Mouse (Mus musculus) liver, embryonic 11.5 days (tissue): Measurements from ENCODE around the gene Cd151. TPM values are rescaled to one million over a fixed set of nuclear protein-coding genes. Genes with fewer than 3 reads are reported as not detected.
A peak's percentile ranks its signal among the peaks of the same experiment; 100 is the strongest.

Source experiments
- ATAC-seq: fragments of 200-750 bp; cut with Nextera tagmentation; replicated peaks from 2 replicates; pipeline ENCODE4 v1.8.0; 2017; ENCODE audit warnings: moderate number of reproducible peaks, mild to moderate bottlenecking, moderate TSS enrichment, moderate library complexity; ENCODE audit not compliant: low FRiP score
- DNase-seq: peaks from one replicate; pipeline ENCODE4 v3.0.0-alpha.2; 2017; ENCODE audit warnings: low spot score
- H3K27ac ChIP-seq: fragments of 300-500 bp; sonication (generic); 2 replicates; pipeline ENCODE4 v1.5.1; 2014; ENCODE audit warnings: mild to moderate bottlenecking, low read depth, low read length, control low read depth
- H3K27me3 ChIP-seq: fragments of 300-500 bp; sonication (generic); replicated peaks from 2 replicates; pipeline ENCODE4 v1.6.1; 2014; ENCODE audit warnings: low read length, mixed read lengths; ENCODE audit not compliant: control insufficient read depth, insufficient read depth
- H3K36me3 ChIP-seq: fragments of 300-500 bp; sonication (generic); 2 replicates; pipeline ENCODE4 v1.6.1; 2014; ENCODE audit warnings: mild to moderate bottlenecking, low read length, moderate library complexity, mixed read lengths; ENCODE audit not compliant: control insufficient read depth, insufficient read depth
- H3K4me1 ChIP-seq: fragments of 300-500 bp; sonication (generic); replicated peaks from 2 replicates; pipeline ENCODE4 v1.6.1; 2014; ENCODE audit warnings: low read length, mixed read lengths; ENCODE audit not compliant: control insufficient read depth, insufficient read depth
- H3K4me2 ChIP-seq: fragments of 300-500 bp; sonication (generic); 2 replicates; pipeline ENCODE4 v1.6.1; 2014; ENCODE audit warnings: mild to moderate bottlenecking, control low read depth, moderate library complexity
- H3K4me3 ChIP-seq: fragments of 300-500 bp; sonication (generic); 2 replicates; pipeline ENCODE4 v1.5.1; 2014; ENCODE audit warnings: low read depth, low read length, control low read depth
- H3K9ac ChIP-seq: fragments of 300-500 bp; sonication (generic); 2 replicates; pipeline ENCODE4 v1.6.1; 2014; ENCODE audit warnings: low read depth, low read length, control low read depth
- H3K9me3 ChIP-seq: fragments of 300-500 bp; sonication (generic); 2 replicates; pipeline ENCODE4 v1.6.1; 2016; ENCODE audit warnings: low read length, inconsistent platforms, mixed read lengths; ENCODE audit not compliant: control insufficient read depth
- WGBS: fragments of 180-500 bp; shearing (Covaris S2); extraction: QIAGEN DNeasy Blood & Tissue Kit; methylation state at CpG from one replicate; pipeline ENCODE4 v1.1.7; 2014; 5-methylcytosine and 5-hydroxymethylcytosine counted together
- polyA plus RNA-seq: library from polyadenylated mRNA; unstranded; fragments of >200 nt; fragmentation: Nextera tagmentation; extraction: Ambion mirVana; gene quantifications from 2 replicates; pipeline ENCODE4 v1.2.1, GENCODE M21; 2014

Cd151 gene
- polyA plus RNA-seq, 1 experiment from 2014 or later: 22.3 TPM

DNA sequence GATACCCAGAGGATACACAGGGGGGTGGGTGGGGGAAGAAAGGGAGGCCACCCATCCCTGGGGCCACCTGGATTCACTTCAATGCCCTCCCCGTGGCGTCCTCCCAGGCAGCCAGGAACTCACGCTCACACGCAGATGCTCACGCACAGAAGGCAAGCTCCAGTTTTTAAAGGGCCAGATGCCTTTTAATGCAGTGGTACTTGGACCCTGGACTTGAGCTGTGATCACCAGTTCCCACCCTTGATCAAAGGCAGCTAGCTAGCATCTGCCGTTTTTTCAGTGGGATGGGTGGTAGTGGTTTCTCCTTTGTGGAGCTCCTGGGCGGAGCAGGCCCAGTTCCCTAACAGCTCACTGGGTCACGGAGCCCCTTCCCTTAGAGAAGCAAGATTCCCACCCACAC, 32.7 kb upstream of the Cd151 start:
- Histone ChIP-seq H3K4me2 (peak overlapping the region; percentile 98), H3K27me3 (no peaks in the 10 kb centered on the region), H3K4me3 (peak overlapping the region; percentile 52), H3K27ac (peak overlapping the region; percentile 32; the same call in 1 of the 2 replicates), H3K9me3 (no peaks in the 10 kb centered on the region), H3K36me3 (peaks cover 24% of the 10 kb centered on the region), H3K9ac (peak overlapping the region; percentile 53; the same call in 1 of the 2 replicates), H3K4me1 (peaks cover 35% of the 10 kb centered on the region)
- ATAC-seq (no peak), DNase-seq (no peak)
- 35% methylated on average over 8 of the region's 8 CpGs for WGBS

- Histone ChIP-seq H3K9ac (peak overlapping the region; percentile 53; the same call in 1 of the 2 replicates), H3K4me3 (peak overlapping the region; percentile 52), H3K4me1 (peaks cover 31% of the 10 kb centered on the region), H3K36me3 (peaks cover 27% of the 10 kb centered on the region), H3K9me3 (no peaks in the 10 kb centered on the region), H3K27me3 (no peaks in the 10 kb centered on the region), H3K4me2 (peak overlapping the region; percentile 98), H3K27ac (peak overlapping the region; percentile 35)
- ATAC-seq (peak; percentile 64), DNase-seq (peak; percentile 75)
- whole genome bisulfite sequencing: 4% methylated on average over 17 of the region's 17 CpGs
These were observed 31.9 kb upstream of the Cd151 start for GRCm38 (mm10) chr7:141435129-141435855.

GRCm38 (mm10) chr7:141435856-141436522, 31.2 kb upstream of the Cd151 start:
- WGBS: 75% methylated on average over 9 of the region's 9 CpGs
- H3K9me3 ChIP-seq: no peaks in the 10 kb centered on the region
- ATAC-seq: no peak

DNA sequence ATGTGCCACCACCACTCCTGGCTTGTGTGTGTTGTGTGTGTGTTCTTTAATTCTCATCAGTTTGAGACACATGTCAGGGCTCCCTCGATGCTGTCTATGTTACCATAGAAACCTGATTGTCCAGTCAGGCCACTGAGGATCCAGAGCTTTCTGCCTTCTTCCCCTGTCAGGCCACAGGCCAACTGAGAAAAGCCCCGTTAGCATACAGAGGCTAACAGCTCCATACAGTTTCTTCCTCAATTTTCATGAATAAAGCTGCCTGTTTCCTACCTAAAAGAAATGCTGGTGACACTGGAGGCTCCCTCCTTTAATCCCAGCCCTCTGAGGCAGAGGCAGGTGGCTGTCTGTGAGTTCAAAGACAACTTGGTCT, 30.7 kb upstream of the Cd151 start:
- Histone ChIP-seq H3K36me3 (peaks cover 34% of the 10 kb centered on the region), H3K4me1 (peaks cover 33% of the 10 kb centered on the region), H3K27ac (peak overlapping the region; percentile 68; the same call in 1 of the 2 replicates), H3K9me3 (no peaks in the 10 kb centered on the region), H3K4me3 (peak overlapping the region; percentile 76), H3K9ac (peak overlapping the region; percentile 85; the same call in 1 of the 2 replicates), H3K4me2 (peak overlapping the region; percentile 98), H3K27me3 (no peaks in the 10 kb centered on the region)
- 43% methylated on average over 2 of the region's 2 CpGs for WGBS
- DNase-seq: no peak
- no peak for ATAC-seq

More at GRCm38 (mm10) chr7:141435856-141436522, 31.2 kb upstream of the Cd151 start:
- H3K4me2 ChIP-seq: peak overlapping the region; percentile 98
- peaks cover 31% of the 10 kb centered on the region for H3K4me1 ChIP-seq
- DNase-seq: no peak
- H3K27me3 ChIP-seq: no peaks in the 10 kb centered on the region
- no peak overlapping the region for H3K9ac ChIP-seq
- H3K27ac ChIP-seq: peak overlapping the region; percentile 35
- H3K36me3 ChIP-seq: peaks cover 30% of the 10 kb centered on the region
- H3K4me3 ChIP-seq: peak overlapping the region; percentile 52

DNA sequence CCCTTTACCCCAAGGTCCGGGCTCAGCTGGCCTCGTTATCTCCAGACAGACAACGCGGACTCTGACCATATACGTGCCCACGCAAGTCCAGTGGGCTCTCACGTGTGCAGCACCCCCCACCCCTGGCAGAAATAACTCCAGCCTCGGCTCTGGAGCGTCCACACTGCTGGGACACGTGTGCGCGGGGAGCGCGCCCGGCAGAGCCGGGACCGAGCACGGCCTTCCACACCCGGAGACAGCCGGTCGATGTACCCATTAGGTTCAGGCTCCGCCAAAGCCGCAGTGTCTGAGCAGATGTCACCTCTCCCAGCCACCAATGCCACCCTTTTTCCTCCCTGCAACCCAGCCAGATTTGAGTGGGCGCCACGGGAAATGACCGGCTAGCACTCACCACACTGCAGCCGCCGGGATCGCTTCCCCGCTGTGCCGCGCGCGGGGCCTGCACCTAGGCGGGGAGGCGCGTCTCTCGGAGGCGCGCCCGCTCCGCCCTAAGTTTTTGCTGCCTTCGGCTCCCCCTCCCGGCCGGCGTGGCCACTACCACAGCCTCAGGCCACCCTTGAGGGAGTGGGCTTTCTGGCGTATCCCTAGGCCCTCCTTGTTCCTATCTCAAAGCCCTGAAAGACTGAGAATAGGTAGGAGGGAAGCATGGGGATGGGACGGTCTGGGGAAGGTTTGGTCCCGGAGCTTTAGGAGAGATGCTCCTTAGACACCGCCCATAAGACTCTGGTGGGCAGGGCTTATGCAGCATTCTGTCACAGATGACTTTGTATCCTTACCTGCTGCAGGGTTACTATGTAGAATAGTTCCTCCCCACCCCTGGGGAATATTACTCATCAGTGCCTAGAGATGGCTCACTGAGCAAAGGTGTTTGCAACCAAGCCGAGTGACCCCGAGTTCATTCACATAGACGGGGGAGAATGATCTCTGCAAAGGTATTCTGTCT, 29.7 kb upstream of the Cd151 start, which contains the start of gene Slc25a22:
Gene Slc25a22, minus strand, starts transcription at position 715 of the 943 bp plus-strand sequence.
- Histone ChIP-seq H3K27me3 (no peaks in the 10 kb centered on the region), H3K4me1 (peaks cover 39% of the 10 kb centered on the region), H3K4me3 (peak within 1 kb of the TSS; percentile 76), H3K9me3 (no peaks in the 10 kb centered on the region), H3K27ac (peak within 1 kb of the TSS; percentile 68), H3K9ac (peak within 1 kb of the TSS; percentile 85), H3K4me2 (peak within 1 kb of the TSS; percentile 98), H3K36me3 (peaks cover 32% of the 10 kb centered on the region)
- whole genome bisulfite sequencing: 6% methylated on average over 53 of the region's 53 CpGs
- peak; percentile 89 for DNase-seq
- peak; percentile 79 for ATAC-seq

DNA sequence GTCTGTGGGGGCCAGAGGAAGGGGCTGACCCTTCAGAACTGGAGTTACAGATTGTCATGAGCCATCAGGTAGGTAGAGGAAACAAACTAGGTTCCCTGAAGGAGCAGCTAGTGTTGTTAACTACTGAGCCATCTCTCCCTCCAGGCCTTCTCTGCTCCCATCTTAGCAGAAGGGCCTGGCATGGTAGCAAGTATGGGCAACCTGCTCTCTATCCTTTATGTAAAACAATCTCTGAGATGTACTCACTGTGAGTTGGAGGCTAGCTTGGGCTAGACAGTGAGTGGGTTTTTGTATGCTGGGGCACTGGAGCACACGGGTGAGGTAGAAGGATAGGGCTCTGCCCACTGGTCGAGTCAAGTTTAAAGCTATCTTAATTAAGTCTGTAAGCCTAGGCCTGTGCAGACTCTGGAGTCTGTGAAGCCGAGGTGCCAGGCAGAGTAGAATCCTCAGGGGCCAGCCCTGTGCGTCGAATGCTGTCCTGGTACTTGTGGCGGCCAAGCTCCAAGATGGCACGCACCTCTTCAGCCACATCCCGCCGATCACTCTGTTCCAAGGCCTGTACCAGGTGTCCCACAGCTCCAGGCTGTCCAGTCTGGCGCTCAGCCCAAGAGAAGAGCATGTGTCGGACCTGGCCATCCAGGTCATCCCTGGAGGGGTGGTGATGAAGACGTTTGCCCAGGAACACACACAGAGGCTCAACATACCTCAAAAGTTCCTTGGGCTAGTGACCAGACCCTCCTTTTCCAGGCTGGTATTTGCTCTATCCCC, 28.8 kb upstream of the Cd151 start:
- peaks cover 49% of the 10 kb centered on the region for H3K4me1 ChIP-seq
- H3K4me2 ChIP-seq: no peak overlapping the region
- H3K36me3 ChIP-seq: peaks cover 30% of the 10 kb centered on the region
- no peak for ATAC-seq
- H3K9ac ChIP-seq: no peak overlapping the region
- 0 out of 2 replicates have a peak overlapping the region, but pooled peaks have one; percentile 19 for H3K27ac ChIP-seq
- H3K4me3 ChIP-seq: no peak overlapping the region
- H3K27me3 ChIP-seq: no peaks in the 10 kb centered on the region
- WGBS: 92% methylated on average over 12 of the region's 12 CpGs
- DNase-seq: no peak
- H3K9me3 ChIP-seq: no peaks in the 10 kb centered on the region

GRCm38 (mm10) chr7:141439140-141439679, 28.0 kb upstream of the Cd151 start:
- Histone ChIP-seq H3K4me3 (no peak overlapping the region), H3K9me3 (no peaks in the 10 kb centered on the region), H3K4me1 (peaks cover 42% of the 10 kb centered on the region), H3K27me3 (no peaks in the 10 kb centered on the region), H3K36me3 (peaks cover 30% of the 10 kb centered on the region), H3K27ac (no peak overlapping the region), H3K4me2 (no peak overlapping the region), H3K9ac (no peak overlapping the region)
- no peak for DNase-seq
- WGBS: 96% methylated on average over 10 of the region's 10 CpGs
- ATAC-seq: no peak
